Comparison of ENCODE assay signal across 15 mouse cellular contexts in genomic region chr1:20666233-20666632, GRCm38 (mm10). TPM values are rescaled to one million over a fixed set of nuclear protein-coding genes. Genes with fewer than 3 reads are reported as not detected.
"Had no signal": no experiment of that assay in that cellular context is flagged by ENCODE, and none has a peak within 500 bp of the region (broad histone marks: within the 10 kb centered on the region; RNA-seq: fewer than 3 reads in every experiment).

No protein-coding gene starts in this region.

- H3K4me2 ChIP-seq: lung, embryonic 14.5 days; midbrain, embryonic 13.5 days; midbrain, embryonic 15.5 days; neural tube, embryonic 12.5 days; stomach, embryonic 15.5 days had no signal

- H3K9ac ChIP-seq: liver, embryonic 14.5 days; lung, embryonic 14.5 days; midbrain, embryonic 13.5 days; midbrain, embryonic 15.5 days; neural tube, embryonic 12.5 days; stomach, embryonic 15.5 days had no signal

- H3K4me3 ChIP-seq: midbrain, embryonic 10.5 days; midbrain, embryonic 13.5 days; midbrain, embryonic 15.5 days; neural tube, embryonic 12.5 days; stomach, embryonic 15.5 days had no signal

- H3K27ac ChIP-seq: liver, embryonic 14.5 days; midbrain, embryonic 10.5 days; midbrain, embryonic 13.5 days; midbrain, embryonic 15.5 days; neural tube, embryonic 12.5 days; stomach, embryonic 15.5 days; stomach, postnatal 0 days had no signal

- ATAC-seq: midbrain, embryonic 13.5 days; midbrain, embryonic 15.5 days had no signal

- H3K9me3 ChIP-seq: midbrain, embryonic 10.5 days; midbrain, embryonic 13.5 days; midbrain, embryonic 15.5 days; neural tube, embryonic 12.5 days; stomach, embryonic 15.5 days had no signal

- H3K36me3 ChIP-seq: midbrain, embryonic 10.5 days; midbrain, embryonic 13.5 days; midbrain, embryonic 15.5 days; neural tube, embryonic 12.5 days; stomach, embryonic 15.5 days had no signal

- DNase-seq: lung, adult 18-20 months; lung, embryonic 14.5 days; lung, postnatal 10 days; lung, postnatal 4 days; right cerebral cortex, postnatal 14 days; thymus, adult 2 months; thymus, postnatal 14 days; thymus, postnatal 36 days had no signal

- H3K27me3 ChIP-seq: midbrain, embryonic 13.5 days; midbrain, embryonic 15.5 days; neural tube, embryonic 12.5 days; stomach, embryonic 15.5 days had no signal

- H3K4me1 ChIP-seq: midbrain, embryonic 10.5 days; midbrain, embryonic 13.5 days; midbrain, embryonic 15.5 days; neural tube, embryonic 12.5 days; stomach, embryonic 15.5 days had no signal

RNA-seq across cellular contexts. Expression of gene Pkhd1, which starts 48.4 kb away (rescaled TPM):
- polyA plus RNA-seq: midbrain, embryonic 10.5 days had no signal
